Mouse (Mus musculus): ENCODE data around the gene Capn11. TPM values are rescaled to one million over a fixed set of nuclear protein-coding genes. Genes with fewer than 3 reads are reported as not detected.

Gene Capn11
- under 1 TPM; 0.19 to 0.20 TPM for total RNA-seq (2021)

- no peak for DNase-seq (ENCODE audit: extremely low spot score in 1 of 2, low spot score in 1 of 2)
Measured at GRCm38 (mm10) chr17:45659225-45659624, at the start of gene Capn11. TSS of gene Capn11 (minus strand) at chr17:45659325.

- DNase-seq (ENCODE audit: extremely low spot score in 1 of 2, low spot score in 1 of 2): no peak
Measured at GRCm38 (mm10) chr17:45708179-45708578, 49.1 kb upstream of the Capn11 start.

- no peak for DNase-seq (ENCODE audit: extremely low spot score in 1 of 2, low spot score in 1 of 2)
Measured at GRCm38 (mm10) chr17:45707376-45707775, 48.3 kb upstream of the Capn11 start.

DNA sequence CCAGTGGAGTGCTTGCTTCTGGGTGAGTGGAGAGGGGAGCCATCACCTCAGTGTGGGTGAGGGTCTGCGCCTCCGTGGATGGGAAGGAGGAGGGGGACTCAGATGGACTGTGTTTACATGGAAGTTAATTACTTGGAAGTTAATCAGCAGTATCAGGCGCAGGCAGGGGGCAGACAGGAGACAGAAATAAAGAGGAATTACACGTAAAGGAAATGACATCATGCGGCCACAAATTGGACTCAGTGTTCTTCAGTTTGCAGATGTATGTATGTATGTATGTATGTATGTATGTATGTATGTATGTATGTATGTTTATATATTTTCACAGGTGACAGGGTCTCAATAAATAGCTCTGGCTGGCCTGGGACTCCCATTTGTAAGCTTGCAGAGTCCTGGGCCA is 47.7 kb upstream of the Capn11 start:
- DNase-seq (ENCODE audit: extremely low spot score in 1 of 2, low spot score in 1 of 2): no peak

DNA sequence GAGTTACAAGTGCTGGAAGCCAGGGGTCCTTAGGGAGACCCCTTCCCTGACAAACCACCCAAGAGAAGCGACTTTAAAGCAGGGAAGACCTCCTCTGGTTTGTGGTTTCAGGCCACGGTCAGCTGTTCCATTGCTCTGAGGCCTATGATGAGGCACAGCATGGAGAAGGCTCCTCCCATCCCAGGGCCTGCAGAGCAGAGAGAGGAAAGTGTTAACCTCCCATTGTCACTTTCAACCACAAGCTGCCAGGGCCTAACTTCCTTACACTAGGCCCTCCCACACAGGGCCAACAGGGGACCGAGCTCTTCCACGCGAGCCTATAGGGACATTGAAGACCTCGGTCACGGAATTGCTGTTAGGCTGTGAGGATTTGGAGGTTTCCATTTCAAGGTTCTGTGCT is 44.1 kb upstream of the Capn11 start:
- no peak for DNase-seq (ENCODE audit: extremely low spot score in 1 of 2, low spot score in 1 of 2)

DNA sequence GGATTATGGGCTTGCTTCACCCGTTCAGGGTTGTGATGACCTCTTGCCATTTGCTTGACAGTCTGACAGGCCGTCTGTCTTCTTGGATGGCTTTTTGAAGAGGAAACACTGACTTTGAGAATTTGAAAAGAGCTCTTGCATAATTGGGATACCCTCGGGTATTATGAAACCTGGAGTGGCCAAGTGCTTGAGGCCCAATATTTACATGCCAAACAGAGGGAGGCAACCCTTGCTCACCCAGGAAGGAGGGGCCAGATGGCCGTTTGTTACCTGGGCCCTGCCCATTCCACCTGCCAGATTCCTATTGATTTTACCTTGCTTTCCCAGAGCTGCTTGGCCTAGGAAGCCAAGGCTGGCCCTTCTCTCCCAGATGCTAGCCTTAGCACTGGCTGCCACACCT is 43.1 kb upstream of the Capn11 start:
- no peak for DNase-seq (ENCODE audit: extremely low spot score in 1 of 2, low spot score in 1 of 2)

DNA sequence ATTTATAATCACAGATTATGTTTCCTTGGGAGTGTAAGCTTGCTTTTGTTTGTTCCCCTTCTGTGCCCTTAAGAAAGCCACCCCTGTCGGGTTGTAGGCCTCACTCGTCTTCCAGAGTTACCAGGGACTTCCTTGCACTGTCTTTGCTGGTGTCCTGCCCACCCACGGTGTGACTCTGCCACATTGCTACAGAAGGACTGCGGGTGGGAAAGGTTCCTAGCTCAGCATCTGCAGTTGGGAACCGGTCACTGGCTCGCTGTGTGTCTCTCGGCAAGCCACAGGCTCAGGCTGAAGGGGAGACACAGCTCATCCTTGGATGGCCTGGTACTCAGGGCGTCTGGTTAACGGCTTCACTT is 42.1 kb upstream of the Capn11 start:
- DNase-seq (ENCODE audit: extremely low spot score in 1 of 2, low spot score in 1 of 2): no peak

- DNase-seq (ENCODE audit: extremely low spot score in 1 of 2, low spot score in 1 of 2): no peak
Measured at GRCm38 (mm10) chr17:45700496-45701235, 41.5 kb upstream of the Capn11 start.

DNA sequence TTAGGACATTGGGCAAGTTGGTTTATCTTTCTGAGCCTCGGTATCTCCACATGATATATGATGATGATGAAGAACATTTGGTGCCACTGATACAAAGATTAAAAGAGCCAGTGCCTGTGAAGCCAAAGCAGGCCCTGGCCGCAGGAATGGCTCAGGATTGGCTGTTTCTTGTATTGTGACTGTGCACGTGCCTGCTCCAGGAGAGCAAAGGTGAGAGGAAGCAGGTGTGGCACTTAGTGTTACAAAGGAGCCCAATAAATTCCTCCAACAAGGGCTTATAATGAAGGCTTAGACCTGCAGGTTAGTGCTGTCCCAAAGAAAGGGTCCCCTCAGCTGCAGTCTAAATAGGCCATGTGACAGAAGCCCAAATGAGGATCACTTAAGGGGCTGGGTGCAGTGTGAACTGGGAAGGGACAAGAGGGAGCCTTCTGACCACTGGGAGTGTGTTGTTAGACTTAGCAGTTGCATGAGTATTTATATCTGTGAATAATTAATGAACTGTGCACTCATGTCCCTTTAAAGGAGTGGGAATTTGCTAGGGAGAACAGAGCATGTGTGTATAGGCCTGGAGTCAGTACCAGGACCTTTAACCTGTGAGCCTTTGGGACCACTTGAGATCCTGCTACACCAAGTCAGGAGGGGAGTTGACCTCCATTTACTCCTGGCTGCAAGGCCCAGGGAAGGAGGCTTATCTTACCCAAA is 40.1 kb upstream of the Capn11 start:
- no peak for DNase-seq (ENCODE audit: extremely low spot score in 1 of 2, low spot score in 1 of 2)

DNA sequence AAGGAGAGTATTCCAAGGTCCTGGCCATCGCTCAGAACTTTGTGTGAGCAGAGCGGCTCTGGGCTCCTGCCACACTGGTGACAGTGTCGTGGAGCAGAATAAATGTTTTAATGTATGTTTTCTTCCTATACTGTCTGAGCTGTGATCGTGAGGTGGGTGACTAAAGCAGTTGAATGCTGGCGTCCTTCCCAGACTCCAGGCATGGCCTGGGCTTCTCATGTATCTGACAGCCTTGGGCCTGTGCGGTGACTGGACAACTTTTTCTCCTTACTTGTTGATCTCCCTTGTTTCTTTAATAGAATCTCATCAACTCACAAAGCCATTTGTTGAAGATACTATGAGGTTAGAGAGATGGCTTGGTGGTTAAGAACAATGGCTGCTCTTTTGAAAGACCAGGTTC is 39.2 kb upstream of the Capn11 start:
- DNase-seq (ENCODE audit: extremely low spot score in 1 of 2, low spot score in 1 of 2): no peak

DNA sequence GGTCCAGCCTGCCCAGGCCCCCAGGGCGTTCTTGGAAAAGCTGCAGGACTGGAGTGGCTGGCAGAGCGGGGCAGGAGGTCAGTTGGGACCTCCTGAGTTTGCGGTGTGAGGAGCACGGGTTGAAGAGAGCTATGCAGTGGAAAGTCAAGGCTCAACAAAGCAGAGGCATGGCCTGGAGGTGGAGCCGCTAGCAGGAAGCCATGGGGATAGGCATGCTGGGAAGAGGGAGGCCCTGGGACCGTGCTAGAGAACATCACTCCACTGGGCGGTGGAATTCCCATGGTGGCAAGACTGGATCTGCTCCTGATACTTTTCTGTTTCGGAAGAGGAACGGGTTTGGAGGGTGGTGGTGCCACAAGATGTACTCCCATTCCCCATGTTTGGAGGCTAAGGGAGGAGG is 37.9 kb upstream of the Capn11 start:
- DNase-seq (ENCODE audit: extremely low spot score in 1 of 2, low spot score in 1 of 2): no peak

DNA sequence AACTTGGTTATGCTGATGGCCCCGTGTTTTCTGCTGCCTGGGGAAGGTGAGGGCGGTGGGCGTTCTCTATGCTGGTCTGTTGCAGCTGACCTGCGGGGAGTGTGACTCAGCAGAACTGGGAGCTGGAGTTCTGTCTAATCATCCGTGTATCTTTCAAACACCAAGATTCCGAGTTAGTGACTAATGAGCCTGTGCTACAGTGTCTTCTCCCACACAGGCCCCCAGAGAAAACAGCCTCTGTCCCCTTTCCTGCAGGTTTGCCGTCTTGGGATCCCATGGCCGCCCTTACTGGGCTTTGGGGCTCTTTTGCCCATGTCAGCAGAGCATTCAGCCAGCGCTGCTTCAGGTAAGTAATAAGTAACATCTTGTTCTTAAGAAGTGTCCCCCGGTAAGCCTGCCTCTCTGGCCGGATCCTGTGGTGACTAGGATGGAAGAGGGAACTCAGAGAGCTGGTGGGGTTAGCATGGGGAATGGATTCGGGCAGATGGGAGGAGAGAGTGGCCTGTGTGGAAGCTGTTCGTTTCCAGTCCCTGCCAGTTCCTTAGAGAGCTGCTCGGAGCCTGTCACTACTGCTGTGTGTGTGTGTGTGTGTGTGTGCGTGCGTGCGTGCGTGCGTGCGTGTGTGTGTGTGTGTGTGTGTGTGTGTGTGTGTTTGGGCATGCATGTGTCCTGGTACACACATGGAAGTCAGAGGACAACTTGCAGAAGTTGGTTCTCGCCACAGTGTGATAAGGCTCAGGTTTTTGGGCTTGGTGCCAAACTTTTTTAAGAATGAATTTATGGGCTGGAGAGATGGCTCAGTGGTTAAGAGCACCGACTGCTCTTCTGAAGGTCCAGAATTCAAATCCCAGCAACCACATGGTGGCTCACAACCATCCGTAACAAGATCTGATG is 36.3 kb upstream of the Capn11 start:
- no peak for DNase-seq (ENCODE audit: extremely low spot score in 1 of 2, low spot score in 1 of 2)

GRCm38 (mm10) chr17:45693812-45694565 is 34.9 kb upstream of the Capn11 start:
- no peak for DNase-seq (ENCODE audit: extremely low spot score in 1 of 2, low spot score in 1 of 2)

DNA sequence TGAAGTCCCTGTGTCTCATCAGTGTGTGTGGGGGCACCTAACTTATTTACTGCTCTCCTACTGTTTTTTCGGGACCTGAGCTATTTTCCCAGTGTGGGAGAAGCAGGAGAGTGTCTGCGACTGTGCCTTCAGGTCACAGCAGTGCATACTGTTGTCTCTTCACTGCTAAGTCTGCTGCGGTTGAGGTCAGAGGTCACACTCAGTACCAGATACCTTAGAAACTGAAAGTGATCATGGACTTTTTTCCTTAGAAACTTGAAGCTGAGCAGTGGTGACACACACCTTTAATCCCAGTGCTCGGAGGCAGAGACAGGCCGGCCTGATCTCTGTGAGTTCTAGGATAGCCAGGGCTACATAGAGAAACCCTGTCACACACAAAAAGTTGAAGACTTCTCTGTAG is 33.0 kb upstream of the Capn11 start:
- DNase-seq (ENCODE audit: extremely low spot score in 1 of 2, low spot score in 1 of 2): no peak

DNA sequence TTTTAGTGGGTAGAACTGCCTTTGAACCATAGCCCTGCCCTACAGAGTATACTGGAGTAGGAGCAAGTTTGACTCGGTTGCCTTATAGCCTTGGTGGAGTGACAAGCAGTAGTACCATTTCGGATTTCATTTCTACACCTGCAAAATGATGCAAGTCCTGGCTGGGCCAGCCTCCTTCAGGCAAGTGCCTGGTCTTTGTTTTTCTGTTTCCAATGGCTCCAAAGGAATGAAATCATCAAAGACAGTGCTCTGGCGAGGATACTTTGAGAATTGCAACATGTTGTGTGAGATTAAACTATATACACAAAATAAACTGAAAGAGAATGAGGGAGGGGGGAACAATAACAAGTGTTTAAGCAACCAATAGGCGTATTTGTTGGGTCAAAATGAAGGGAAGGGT is 30.9 kb upstream of the Capn11 start:
- no peak for DNase-seq (ENCODE audit: extremely low spot score in 1 of 2, low spot score in 1 of 2)

DNA sequence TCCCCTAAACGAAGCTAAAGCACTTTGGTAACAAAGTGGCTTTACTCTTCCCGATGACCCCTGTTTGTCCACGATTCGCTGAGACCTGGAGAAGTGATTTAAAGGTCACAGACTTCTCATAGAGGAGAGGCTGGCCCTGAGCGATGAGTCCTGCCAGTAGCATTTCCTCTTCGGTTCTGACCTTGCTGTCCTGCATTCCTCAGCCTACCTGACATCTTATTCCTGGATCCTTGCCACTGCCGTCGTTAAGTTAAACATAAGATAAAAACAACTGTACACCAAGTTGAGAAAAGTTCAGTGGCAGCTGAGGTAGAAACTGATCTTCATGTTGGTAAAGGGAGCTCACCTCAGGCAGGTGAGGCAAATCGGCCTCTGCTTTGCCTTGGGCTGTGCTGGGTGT is 30.0 kb upstream of the Capn11 start:
- DNase-seq (ENCODE audit: extremely low spot score in 1 of 2, low spot score in 1 of 2): no peak

- no peak for DNase-seq (ENCODE audit: extremely low spot score in 1 of 2, low spot score in 1 of 2)
Measured at GRCm38 (mm10) chr17:45686716-45687115, 27.6 kb upstream of the Capn11 start, which contains the start of gene Tmem63b. TSS of gene Tmem63b (minus strand) at chr17:45686905.

- peak; percentile 83 to 93 for DNase-seq (ENCODE audit: extremely low spot score in 1 of 2, low spot score in 1 of 2)
Measured at GRCm38 (mm10) chr17:45686093-45686619, 27.0 kb upstream of the Capn11 start, which contains the start of gene Mrpl14. TSS of gene Mrpl14 (plus strand) at chr17:45686322.

- DNase-seq (ENCODE audit: extremely low spot score in 1 of 2, low spot score in 1 of 2): peak; percentile 40 to 41
Measured at GRCm38 (mm10) chr17:45685171-45686092, 26.3 kb upstream of the Capn11 start.

Data from layer of hippocampus, postnatal 25 days (tissue).